Mouse (Mus musculus): Measurements from ENCODE around the gene Tsen34. TPM values are rescaled to one million over a fixed set of nuclear protein-coding genes. Genes with fewer than 3 reads are reported as not detected.
"Not testable (repeated sequence)": the region's sequence is repeated elsewhere in the genome, so short reads cannot be mapped to it uniquely, and the experiment has no call there.

Gene Tsen34
- polyA plus RNA-seq, 1 experiment from 2014 or later: 301 TPM

DNA sequence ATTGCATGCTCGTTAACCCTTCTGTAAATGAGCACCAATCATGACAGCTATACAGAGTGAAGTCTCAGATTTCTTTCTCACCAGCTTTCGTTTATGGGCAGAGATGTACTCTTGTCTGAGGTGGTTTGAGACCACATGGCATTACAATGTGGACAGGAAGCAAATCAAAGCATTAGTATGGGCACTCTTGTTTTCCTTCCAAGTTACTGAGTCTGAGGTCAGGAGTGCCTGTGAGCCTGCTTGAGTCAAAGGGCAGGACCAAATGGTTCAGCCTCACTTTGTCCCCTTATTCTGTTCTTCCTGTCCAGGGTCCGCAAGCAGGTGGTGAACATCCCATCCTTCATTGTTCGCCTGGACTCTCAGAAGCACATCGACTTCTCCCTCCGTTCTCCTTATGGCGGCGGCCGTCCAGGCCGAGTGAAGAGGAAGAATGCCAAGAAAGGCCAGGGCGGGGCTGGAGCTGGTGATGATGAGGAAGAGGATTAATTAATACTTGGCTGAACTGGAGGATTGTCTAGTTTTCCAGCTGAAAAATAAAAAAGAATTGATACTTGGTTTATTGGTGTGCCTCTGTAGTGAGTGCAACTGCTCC, 13.8 kb downstream of the Tsen34 start:
- Histone ChIP-seq H3K4me3 (peak overlapping the region; percentile 83), H3K27me3 (no peaks in the 10 kb centered on the region), H3K9ac (peak overlapping the region; percentile 94), H3K36me3 (peaks cover 28% of the 10 kb centered on the region), H3K27ac (no peak overlapping the region; the same call in 1 of the 2 replicates), H3K9me3 (no peaks in the 10 kb centered on the region), H3K4me2 (peak overlapping the region; percentile 91), H3K4me1 (peaks cover 17% of the 10 kb centered on the region)
- ATAC-seq (ENCODE audit: insufficient number of reproducible peaks, insufficient read depth, low FRiP score, low TSS enrichment, low read depth): no peak
- 60% methylated on average over 11 of the region's 11 CpGs for WGBS

DNA sequence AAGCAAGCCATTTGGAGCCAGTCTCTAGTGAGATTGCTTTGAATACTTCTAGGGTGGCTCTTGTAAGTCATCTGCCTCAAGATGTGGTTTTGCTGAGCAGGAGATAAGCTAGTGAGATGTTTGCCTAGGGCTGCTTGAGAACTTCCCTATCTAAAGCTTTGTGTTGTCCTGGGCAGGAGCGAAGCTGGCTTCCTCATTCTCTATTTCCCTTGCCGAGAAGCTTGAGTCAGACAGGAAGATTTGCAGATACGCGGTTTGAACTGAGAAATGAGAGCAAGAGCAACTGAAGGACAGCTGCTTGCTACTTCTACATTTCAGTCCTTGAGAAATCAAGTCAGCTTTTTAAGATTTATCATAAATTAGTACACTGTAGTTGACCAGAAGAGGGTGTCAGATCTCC, 14.4 kb downstream of the Tsen34 start:
- H3K4me2 ChIP-seq: peak overlapping the region; percentile 91; the same call in 1 of the 2 replicates
- H3K27me3 ChIP-seq: no peaks in the 10 kb centered on the region
- H3K4me3 ChIP-seq: 0 out of 2 replicates have a peak overlapping the region, but pooled peaks have one; percentile 6
- no peaks in the 10 kb centered on the region for H3K9me3 ChIP-seq
- 53% methylated on average over 4 of the region's 4 CpGs for WGBS
- H3K4me1 ChIP-seq: peaks cover 17% of the 10 kb centered on the region
- ATAC-seq (ENCODE audit: insufficient number of reproducible peaks, insufficient read depth, low FRiP score, low TSS enrichment, low read depth): no peak
- no peak overlapping the region for H3K27ac ChIP-seq
- 0 out of 2 replicates have a peak overlapping the region, but pooled peaks have one; percentile 6 for H3K9ac ChIP-seq
- peaks cover 28% of the 10 kb centered on the region for H3K36me3 ChIP-seq

- H3K4me2 ChIP-seq: no peak overlapping the region
- no peak overlapping the region for H3K27ac ChIP-seq
- H3K4me1 ChIP-seq: peaks cover 17% of the 10 kb centered on the region
- H3K9ac ChIP-seq: no peak overlapping the region
- no peaks in the 10 kb centered on the region for H3K27me3 ChIP-seq
- peaks cover 28% of the 10 kb centered on the region for H3K36me3 ChIP-seq
- no peaks in the 10 kb centered on the region for H3K9me3 ChIP-seq
- WGBS: 31% methylated on average over 7 of the region's 7 CpGs
- no peak overlapping the region for H3K4me3 ChIP-seq
- ATAC-seq (ENCODE audit: insufficient number of reproducible peaks, insufficient read depth, low FRiP score, low TSS enrichment, low read depth): no peak
Measured at GRCm38 (mm10) chr7:3707568-3708413, 15.1 kb downstream of the Tsen34 start.

DNA sequence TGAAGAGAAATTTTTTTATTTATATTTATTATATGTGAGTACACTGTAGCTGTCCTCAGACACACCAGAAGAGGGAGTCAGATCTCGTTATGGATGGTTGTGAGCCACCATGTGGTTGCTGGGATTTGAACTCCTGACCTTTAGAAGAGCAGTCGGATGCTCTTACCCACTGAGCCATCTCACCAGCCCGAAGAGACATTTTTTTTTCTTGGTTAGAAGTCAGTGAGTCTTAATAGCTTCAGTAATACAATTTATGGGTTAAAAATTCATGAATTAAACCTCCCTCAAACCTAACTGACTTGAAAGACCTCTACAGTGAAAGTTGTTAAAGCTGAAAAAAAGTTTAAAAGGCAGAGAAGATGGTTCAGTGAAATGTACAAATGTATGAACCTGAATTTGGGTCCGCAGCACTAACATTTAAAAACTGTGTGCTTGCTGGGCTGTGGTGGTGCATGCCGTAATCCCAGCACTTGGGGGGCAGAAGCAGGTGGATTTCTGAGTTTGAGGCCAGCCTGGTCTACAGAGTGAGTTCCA, 15.9 kb downstream of the Tsen34 start:
- not testable (repeated sequence) for H3K4me2 ChIP-seq; H3K9me3 ChIP-seq; H3K27me3 ChIP-seq; H3K27ac ChIP-seq; H3K9ac ChIP-seq; ATAC-seq (ENCODE audit: insufficient number of reproducible peaks, insufficient read depth, low FRiP score, low TSS enrichment, low read depth); H3K4me3 ChIP-seq
- WGBS: 36% methylated on average over 5 of the region's 5 CpGs
- Histone ChIP-seq H3K36me3 (peaks cover 28% of the 10 kb centered on the region), H3K4me1 (peaks cover 17% of the 10 kb centered on the region)

DNA sequence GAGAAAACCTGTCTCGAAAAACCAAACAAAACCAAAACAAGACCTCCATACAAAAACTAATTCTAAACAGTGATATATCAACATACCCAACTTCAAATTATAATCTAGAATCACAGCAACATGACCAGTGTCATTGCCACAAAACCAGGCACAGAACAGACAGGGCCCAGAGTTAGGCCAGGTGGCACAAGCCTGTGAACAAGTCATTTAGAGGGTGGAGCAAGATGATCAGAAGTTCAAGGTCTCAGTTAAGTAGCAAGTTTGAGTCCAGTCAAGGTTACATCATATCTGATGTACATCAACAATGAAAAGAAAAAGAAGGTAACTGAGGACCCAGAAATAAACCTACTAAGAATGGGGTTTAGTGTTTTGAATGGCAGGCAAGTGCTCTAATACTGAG, 16.3 kb downstream of the Tsen34 start:
- H3K36me3 ChIP-seq: peaks cover 28% of the 10 kb centered on the region
- H3K27me3 ChIP-seq: no peaks in the 10 kb centered on the region
- no peak overlapping the region for H3K4me2 ChIP-seq
- no peak overlapping the region for H3K4me3 ChIP-seq
- no peaks in the 10 kb centered on the region for H3K9me3 ChIP-seq
- WGBS: 68% methylated on average over 1 of the region's 1 CpGs
- ATAC-seq (ENCODE audit: insufficient number of reproducible peaks, insufficient read depth, low FRiP score, low TSS enrichment, low read depth): no peak
- no peak overlapping the region for H3K27ac ChIP-seq
- H3K9ac ChIP-seq: no peak overlapping the region
- H3K4me1 ChIP-seq: peaks cover 17% of the 10 kb centered on the region

GRCm38 (mm10) chr7:3712264-3712942, 19.7 kb downstream of the Tsen34 start:
- H3K9ac ChIP-seq: no peak overlapping the region
- no peak overlapping the region for H3K27ac ChIP-seq
- ATAC-seq (ENCODE audit: insufficient number of reproducible peaks, insufficient read depth, low FRiP score, low TSS enrichment, low read depth): no peak
- H3K27me3 ChIP-seq: no peaks in the 10 kb centered on the region
- no peak overlapping the region for H3K4me2 ChIP-seq
- 37% methylated on average over 5 of the region's 5 CpGs for WGBS
- H3K36me3 ChIP-seq: peaks cover 6% of the 10 kb centered on the region; the same call in 1 of the 2 replicates
- no peak overlapping the region for H3K4me3 ChIP-seq
- no peaks in the 10 kb centered on the region for H3K9me3 ChIP-seq
- no peaks in the 10 kb centered on the region for H3K4me1 ChIP-seq

GRCm38 (mm10) chr7:3715249-3715648, 22.6 kb downstream of the Tsen34 start:
- Histone ChIP-seq H3K4me1 (no peaks in the 10 kb centered on the region), H3K36me3 (no peaks in the 10 kb centered on the region), H3K4me2 (no peak overlapping the region), H3K27ac (no peak overlapping the region), H3K4me3 (no peak overlapping the region), H3K27me3 (no peaks in the 10 kb centered on the region), H3K9ac (no peak overlapping the region), H3K9me3 (no peaks in the 10 kb centered on the region)
- ATAC-seq (ENCODE audit: insufficient number of reproducible peaks, insufficient read depth, low FRiP score, low TSS enrichment, low read depth): no peak
- WGBS: 71% methylated on average over 1 of the region's 1 CpGs

DNA sequence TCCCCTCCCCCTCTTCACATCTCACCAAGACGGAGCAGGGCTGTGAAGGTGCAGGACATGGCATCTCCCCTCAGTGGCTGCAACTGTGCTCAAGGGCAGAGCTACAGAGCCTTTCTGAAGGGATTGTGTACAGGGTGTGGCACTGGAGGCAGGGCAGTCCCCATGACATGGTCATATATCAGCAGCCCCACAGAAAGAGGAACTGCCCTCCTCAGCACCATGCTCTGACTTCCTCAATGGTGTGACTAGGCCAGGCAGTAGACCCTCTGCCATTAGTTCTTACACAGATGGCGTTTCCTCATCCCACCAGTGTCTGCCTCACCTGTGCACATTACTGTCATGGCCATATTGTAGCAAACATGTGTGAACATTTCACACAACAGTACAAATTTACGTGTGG, 27.6 kb downstream of the Tsen34 start, which contains the start of gene Pirb:
Gene Pirb (minus strand): TSS at position 124 of the 400 bp plus-strand sequence.
- ATAC-seq (ENCODE audit: insufficient number of reproducible peaks, insufficient read depth, low FRiP score, low TSS enrichment, low read depth); H3K27me3 ChIP-seq; H3K9ac ChIP-seq; H3K4me2 ChIP-seq; H3K4me3 ChIP-seq; H3K27ac ChIP-seq; H3K36me3 ChIP-seq; H3K4me1 ChIP-seq; H3K9me3 ChIP-seq: not testable (repeated sequence)
- 33% methylated on average over 1 of the region's 3 CpGs for whole genome bisulfite sequencing

- not testable (repeated sequence) for H3K36me3 ChIP-seq; ATAC-seq (ENCODE audit: insufficient number of reproducible peaks, insufficient read depth, low FRiP score, low TSS enrichment, low read depth); H3K9ac ChIP-seq; H3K4me3 ChIP-seq; H3K4me1 ChIP-seq; H3K27ac ChIP-seq; H3K4me2 ChIP-seq; H3K9me3 ChIP-seq; H3K27me3 ChIP-seq
Measured at GRCm38 (mm10) chr7:3725459-3725858, 32.8 kb downstream of the Tsen34 start.

DNA sequence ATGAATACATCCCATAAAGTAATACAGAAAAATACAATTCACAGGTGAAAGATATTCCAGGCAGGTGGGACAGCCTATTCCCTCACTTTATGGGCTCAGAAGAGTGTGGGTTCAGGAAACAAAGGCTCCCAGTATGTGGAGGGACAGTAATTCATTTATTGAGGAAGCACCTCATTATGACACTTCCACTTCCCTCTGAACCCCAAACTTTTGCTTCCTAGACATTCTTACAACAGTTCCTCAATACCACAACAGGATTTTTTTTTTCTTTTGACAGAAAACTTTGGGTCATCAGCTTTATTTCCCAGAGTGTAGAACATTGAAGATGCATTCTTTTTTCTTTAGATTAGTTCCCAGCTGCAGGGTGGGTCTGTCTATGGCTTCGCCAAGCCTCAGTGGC, 40.0 kb downstream of the Tsen34 start:
- WGBS: no CpG with 5 or more reads among the region's 1 CpGs
- H3K27me3 ChIP-seq; H3K4me3 ChIP-seq; H3K9ac ChIP-seq; H3K27ac ChIP-seq; H3K4me2 ChIP-seq; H3K36me3 ChIP-seq; H3K4me1 ChIP-seq; H3K9me3 ChIP-seq; ATAC-seq (ENCODE audit: insufficient number of reproducible peaks, insufficient read depth, low FRiP score, low TSS enrichment, low read depth): not testable (repeated sequence)
